Mouse (Mus musculus) lung, embryonic 15.5 days (tissue): ENCODE data around the gene Kcnj10. TPM values are rescaled to one million over a fixed set of nuclear protein-coding genes. Genes with fewer than 3 reads are reported as not detected.

Experiments used
- ATAC-seq: fragments of 200-750 bp; cut with Nextera tagmentation; 2 replicates; pipeline ENCODE4 v1.8.0; 2017; ENCODE audit warnings: moderate number of reproducible peaks, borderline replicate concordance; ENCODE audit not compliant: low FRiP score, low TSS enrichment; ENCODE audit errors: extremely low read depth
- H3K27ac ChIP-seq: fragments of 300-500 bp; sonication (generic); 2 replicates; pipeline ENCODE4 v1.5.1; 2015; ENCODE audit warnings: moderate library complexity, mild to moderate bottlenecking, inconsistent platforms
- H3K27me3 ChIP-seq: fragments of 300-500 bp; sonication (generic); 2 replicates; pipeline ENCODE4 v1.6.1; 2015; ENCODE audit warnings: inconsistent platforms
- H3K36me3 ChIP-seq: fragments of 300-500 bp; sonication (generic); 2 replicates; pipeline ENCODE4 v1.6.1; 2015; ENCODE audit warnings: inconsistent platforms
- H3K4me1 ChIP-seq: fragments of 300-500 bp; sonication (generic); 2 replicates; pipeline ENCODE4 v1.6.1; 2015; ENCODE audit warnings: inconsistent platforms
- H3K4me2 ChIP-seq: fragments of 300-500 bp; sonication (generic); 2 replicates; pipeline ENCODE4 v1.6.1; 2015; ENCODE audit warnings: inconsistent platforms, mild to moderate bottlenecking, moderate library complexity
- H3K4me3 ChIP-seq: fragments of 300-500 bp; sonication (generic); 2 replicates; pipeline ENCODE4 v1.5.1; 2015; ENCODE audit warnings: mild to moderate bottlenecking, inconsistent platforms
- H3K9ac ChIP-seq: fragments of 300-500 bp; sonication (generic); 2 replicates; pipeline ENCODE4 v1.6.1; 2015; ENCODE audit warnings: inconsistent platforms
- H3K9me3 ChIP-seq: fragments of 300-500 bp; sonication (generic); 2 replicates; pipeline ENCODE4 v1.6.1; 2016; ENCODE audit warnings: inconsistent platforms
- WGBS: fragments of 180-500 bp; shearing (Covaris S2); methylation state at CpG from one replicate; pipeline ENCODE4 v1.1.7; 2015; 5-methylcytosine and 5-hydroxymethylcytosine counted together
- polyA plus RNA-seq: library from polyadenylated mRNA; unstranded; fragments of >200 nt; fragmentation: Nextera tagmentation; extraction: Ambion mirVana; gene quantifications from 2 replicates; pipeline ENCODE4 v1.2.1, GENCODE M21; 2015

Kcnj10 gene
- 0.15 and 0.21 TPM in 2 replicates for polyA plus RNA-seq

- Histone ChIP-seq H3K4me1 (peaks cover 20% of the 10 kb centered on the region), H3K9me3 (no peaks in the 10 kb centered on the region), H3K4me3 (peak within 1 kb of the TSS; percentile 47), H3K27ac (no peak within 1 kb of the TSS), H3K27me3 (peaks cover 38% of the 10 kb centered on the region), H3K36me3 (no peaks in the 10 kb centered on the region), H3K9ac (no peak within 1 kb of the TSS), H3K4me2 (peak within 1 kb of the TSS; percentile 86)
- 2% methylated on average over 38 of the region's 38 CpGs for WGBS
- peak; percentile 90 for ATAC-seq
Observed at GRCm38 (mm10) chr1:172340729-172341321, at the start of gene Kcnj10. Kcnj10 (plus strand) TSS chr1:172341210.

- Histone ChIP-seq H3K4me1 (peaks cover 30% of the 10 kb centered on the region), H3K36me3 (no peaks in the 10 kb centered on the region), H3K9me3 (no peaks in the 10 kb centered on the region), H3K9ac (no peak overlapping the region), H3K27me3 (no peaks in the 10 kb centered on the region), H3K4me2 (no peak overlapping the region), H3K27ac (no peak overlapping the region), H3K4me3 (no peak overlapping the region)
- WGBS, result 78% methylated on average over 2 of the region's 2 CpGs
- ATAC-seq, result no peak
Observed at GRCm38 (mm10) chr1:172292880-172293279, 48.1 kb upstream of the Kcnj10 start.

- no peak overlapping the region for H3K4me3 ChIP-seq
- H3K9me3 ChIP-seq, result no peaks in the 10 kb centered on the region
- WGBS, result 89% methylated on average over 11 of the region's 11 CpGs
- ATAC-seq, result no peak
- peaks cover 33% of the 10 kb centered on the region for H3K4me1 ChIP-seq
- no peak overlapping the region for H3K9ac ChIP-seq
- H3K27me3 ChIP-seq, result no peaks in the 10 kb centered on the region
- H3K27ac ChIP-seq, result no peak overlapping the region
- no peak overlapping the region for H3K4me2 ChIP-seq
- no peaks in the 10 kb centered on the region for H3K36me3 ChIP-seq
Observed at GRCm38 (mm10) chr1:172293449-172293848, 47.6 kb upstream of the Kcnj10 start.

GRCm38 (mm10) chr1:172295751-172296197 lies 45.2 kb upstream of the Kcnj10 start:
- WGBS, result 29% methylated on average over 4 of the region's 4 CpGs
- H3K4me3 ChIP-seq, result no peak overlapping the region
- H3K27me3 ChIP-seq, result no peaks in the 10 kb centered on the region
- no peaks in the 10 kb centered on the region for H3K9me3 ChIP-seq
- H3K4me1 ChIP-seq, result peaks cover 33% of the 10 kb centered on the region
- H3K4me2 ChIP-seq, result peak overlapping the region; percentile 55; the same call in 1 of the 2 replicates
- H3K36me3 ChIP-seq, result no peaks in the 10 kb centered on the region
- no peak overlapping the region for H3K9ac ChIP-seq
- peak overlapping the region; percentile 46; the same call in 1 of the 2 replicates for H3K27ac ChIP-seq
- peak; percentile 46; the same call in 1 of the 2 replicates for ATAC-seq

- Histone ChIP-seq H3K4me1 (peaks cover 33% of the 10 kb centered on the region), H3K4me2 (peak overlapping the region; percentile 55), H3K27me3 (no peaks in the 10 kb centered on the region), H3K27ac (peak overlapping the region; percentile 75), H3K4me3 (peak overlapping the region; percentile 31), H3K9ac (peak overlapping the region; percentile 25), H3K36me3 (no peaks in the 10 kb centered on the region), H3K9me3 (no peaks in the 10 kb centered on the region)
- no peak for ATAC-seq
- WGBS, result 63% methylated on average over 6 of the region's 6 CpGs
Observed at GRCm38 (mm10) chr1:172296816-172297510, 44.0 kb upstream of the Kcnj10 start.

GRCm38 (mm10) chr1:172297611-172298537 lies 43.1 kb upstream of the Kcnj10 start, which contains the start of gene Atp1a2:
Atp1a2 (minus strand) TSS chr1:172298064.
- H3K27ac ChIP-seq, result peak within 1 kb of the TSS; percentile 75
- H3K27me3 ChIP-seq, result no peaks in the 10 kb centered on the region
- H3K9ac ChIP-seq, result peak within 1 kb of the TSS; percentile 25
- peak within 1 kb of the TSS; percentile 55 for H3K4me2 ChIP-seq
- H3K36me3 ChIP-seq, result no peaks in the 10 kb centered on the region
- peak; percentile 65 for ATAC-seq
- 7% methylated on average over 16 of the region's 16 CpGs for WGBS
- H3K4me1 ChIP-seq, result peaks cover 35% of the 10 kb centered on the region
- no peaks in the 10 kb centered on the region for H3K9me3 ChIP-seq
- H3K4me3 ChIP-seq, result peak within 1 kb of the TSS; percentile 31

GRCm38 (mm10) chr1:172299528-172299927 lies 41.5 kb upstream of the Kcnj10 start:
- Histone ChIP-seq H3K9ac (no peak overlapping the region), H3K4me3 (no peak overlapping the region), H3K27ac (no peak overlapping the region), H3K27me3 (no peaks in the 10 kb centered on the region), H3K4me1 (peaks cover 37% of the 10 kb centered on the region), H3K9me3 (no peaks in the 10 kb centered on the region), H3K4me2 (no peak overlapping the region), H3K36me3 (no peaks in the 10 kb centered on the region)
- ATAC-seq, result no peak
- 64% methylated on average over 7 of the region's 7 CpGs for whole genome bisulfite sequencing

GRCm38 (mm10) chr1:172300247-172300646 lies 40.8 kb upstream of the Kcnj10 start:
- 69% methylated on average over 5 of the region's 5 CpGs for whole genome bisulfite sequencing
- Histone ChIP-seq H3K27ac (no peak overlapping the region), H3K9ac (no peak overlapping the region), H3K9me3 (no peaks in the 10 kb centered on the region), H3K4me1 (peaks cover 33% of the 10 kb centered on the region), H3K36me3 (no peaks in the 10 kb centered on the region), H3K27me3 (no peaks in the 10 kb centered on the region), H3K4me2 (no peak overlapping the region), H3K4me3 (no peak overlapping the region)
- no peak for ATAC-seq

- Histone ChIP-seq H3K9me3 (no peaks in the 10 kb centered on the region), H3K9ac (no peak overlapping the region), H3K36me3 (no peaks in the 10 kb centered on the region), H3K4me1 (peaks cover 24% of the 10 kb centered on the region), H3K27ac (no peak overlapping the region), H3K4me3 (no peak overlapping the region), H3K27me3 (no peaks in the 10 kb centered on the region), H3K4me2 (no peak overlapping the region)
- ATAC-seq, result no peak
- 37% methylated on average over 12 of the region's 12 CpGs for WGBS
Observed at GRCm38 (mm10) chr1:172301180-172301579, 39.8 kb upstream of the Kcnj10 start.

GRCm38 (mm10) chr1:172302311-172302710 lies 38.7 kb upstream of the Kcnj10 start:
- Histone ChIP-seq H3K27me3 (no peaks in the 10 kb centered on the region), H3K4me3 (no peak overlapping the region), H3K36me3 (no peaks in the 10 kb centered on the region), H3K4me2 (no peak overlapping the region), H3K4me1 (peaks cover 16% of the 10 kb centered on the region), H3K9me3 (no peaks in the 10 kb centered on the region), H3K9ac (no peak overlapping the region), H3K27ac (no peak overlapping the region)
- WGBS, result 52% methylated on average over 3 of the region's 3 CpGs
- ATAC-seq, result no peak

- H3K4me3 ChIP-seq, result no peak overlapping the region
- no peak overlapping the region for H3K27ac ChIP-seq
- H3K36me3 ChIP-seq, result no peaks in the 10 kb centered on the region
- WGBS, result 18% methylated on average over 6 of the region's 6 CpGs
- peaks cover 11% of the 10 kb centered on the region for H3K4me1 ChIP-seq
- no peak overlapping the region for H3K9ac ChIP-seq
- H3K27me3 ChIP-seq, result no peaks in the 10 kb centered on the region
- no peak overlapping the region for H3K4me2 ChIP-seq
- ATAC-seq, result no peak
- H3K9me3 ChIP-seq, result no peaks in the 10 kb centered on the region
Observed at GRCm38 (mm10) chr1:172302851-172303250, 38.2 kb upstream of the Kcnj10 start.
